Mouse (Mus musculus) right cerebral cortex, adult 2 months (tissue): Measurements from ENCODE around the gene Igsf9.

ENCODE experiments used
- DNase-seq, 2 experiments: peaks; one replicate each; pipeline ENCODE4 v3.0.0; 2021 to 2022; ENCODE audit warnings: low spot score in 2 of 2

Gene Igsf9

DNA sequence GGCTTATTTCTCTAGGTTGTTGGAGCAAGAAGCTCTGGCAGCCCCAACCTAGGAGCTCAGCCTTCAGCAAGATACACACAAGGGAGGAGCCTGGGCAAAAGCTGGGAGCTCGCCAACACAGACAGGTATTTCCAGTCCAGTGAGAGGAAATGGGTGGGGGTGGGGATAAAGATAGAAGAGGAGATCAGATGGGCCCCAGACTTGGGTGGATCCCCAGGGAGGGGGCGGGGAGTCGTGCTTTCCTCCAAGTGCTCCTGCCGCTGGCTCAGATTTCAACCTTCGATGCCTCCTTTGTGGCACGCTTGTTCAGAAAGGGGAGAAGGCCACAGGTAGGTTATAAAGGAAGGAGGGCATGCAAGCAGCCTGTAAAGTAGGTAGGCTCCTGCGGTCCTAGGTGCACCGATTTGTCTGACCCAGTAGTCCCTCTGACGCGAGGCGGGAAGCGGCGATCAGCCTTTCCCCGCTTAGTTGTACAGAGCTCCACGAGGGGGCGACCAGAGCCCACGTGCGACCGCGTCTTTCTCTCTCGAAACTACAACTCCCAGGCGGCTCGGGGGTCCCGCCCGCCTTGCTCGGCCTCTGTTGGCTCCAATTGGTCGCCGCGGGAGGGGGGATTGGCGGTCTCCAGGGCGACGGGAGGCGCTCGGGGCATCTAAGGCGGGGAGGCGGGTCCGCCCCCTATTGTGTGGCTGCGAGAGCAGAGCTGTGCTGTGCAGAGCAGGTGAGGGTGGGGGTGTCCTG, at the start of gene Igsf9:
Gene Igsf9 (plus strand): TSS at position 249 of the 741 bp plus-strand sequence.
- peak; percentile 93 for DNase-seq

DNA sequence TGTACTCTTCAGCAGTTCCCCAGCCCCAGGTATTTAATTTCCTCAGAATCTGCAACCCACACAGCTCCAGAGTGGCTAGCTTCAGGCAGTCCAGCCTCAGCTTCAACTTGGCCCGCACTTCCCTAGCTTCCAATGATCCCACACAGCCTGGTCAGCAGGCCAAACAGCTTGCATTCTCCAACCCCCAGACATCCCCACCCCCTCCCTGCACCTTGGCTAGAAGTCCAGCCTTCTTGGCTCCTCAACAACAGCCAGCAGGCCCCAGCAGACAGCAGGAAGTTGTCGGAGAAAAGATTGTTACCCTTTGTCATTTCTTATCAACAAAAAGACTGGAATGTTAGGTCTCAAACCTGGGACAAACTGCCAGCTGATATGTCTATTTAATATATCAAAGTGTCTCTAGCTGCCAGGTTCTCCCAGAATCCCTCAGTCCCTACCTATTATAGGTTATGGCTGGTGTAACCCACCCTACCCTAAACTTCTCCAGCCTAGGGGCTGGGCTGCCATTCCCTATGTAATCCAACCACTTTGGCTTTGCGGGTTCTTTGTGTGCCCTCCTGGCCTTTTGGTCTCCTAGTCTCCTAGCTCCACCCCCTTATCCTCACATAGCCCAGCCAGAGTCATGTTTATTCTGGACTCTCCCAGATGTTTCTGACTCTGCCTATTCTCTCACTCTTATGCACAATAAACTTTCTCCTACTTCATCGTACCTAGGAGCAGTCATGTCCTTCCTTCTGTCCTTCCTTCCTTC, 49.6 kb upstream of the Igsf9 start:
- DNase-seq: no peak

DNA sequence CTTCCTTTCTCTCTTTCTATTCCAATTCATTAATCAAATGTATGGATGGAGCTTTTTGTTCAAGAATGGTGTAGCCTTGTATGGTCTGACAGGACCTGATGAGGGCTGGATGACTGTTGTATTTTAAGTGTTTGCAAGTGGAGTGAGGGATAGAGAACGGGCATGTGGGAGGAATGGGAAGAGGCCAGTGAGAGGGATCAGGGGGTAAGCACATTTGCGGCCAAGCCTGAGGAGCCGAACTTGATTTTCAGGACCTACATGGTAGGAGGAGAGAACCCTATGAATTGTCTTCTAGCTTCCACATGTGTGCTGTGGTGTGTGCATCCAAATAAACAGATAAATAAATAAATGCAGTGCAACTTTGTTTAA, 49.0 kb upstream of the Igsf9 start:
- DNase-seq: no peak

DNA sequence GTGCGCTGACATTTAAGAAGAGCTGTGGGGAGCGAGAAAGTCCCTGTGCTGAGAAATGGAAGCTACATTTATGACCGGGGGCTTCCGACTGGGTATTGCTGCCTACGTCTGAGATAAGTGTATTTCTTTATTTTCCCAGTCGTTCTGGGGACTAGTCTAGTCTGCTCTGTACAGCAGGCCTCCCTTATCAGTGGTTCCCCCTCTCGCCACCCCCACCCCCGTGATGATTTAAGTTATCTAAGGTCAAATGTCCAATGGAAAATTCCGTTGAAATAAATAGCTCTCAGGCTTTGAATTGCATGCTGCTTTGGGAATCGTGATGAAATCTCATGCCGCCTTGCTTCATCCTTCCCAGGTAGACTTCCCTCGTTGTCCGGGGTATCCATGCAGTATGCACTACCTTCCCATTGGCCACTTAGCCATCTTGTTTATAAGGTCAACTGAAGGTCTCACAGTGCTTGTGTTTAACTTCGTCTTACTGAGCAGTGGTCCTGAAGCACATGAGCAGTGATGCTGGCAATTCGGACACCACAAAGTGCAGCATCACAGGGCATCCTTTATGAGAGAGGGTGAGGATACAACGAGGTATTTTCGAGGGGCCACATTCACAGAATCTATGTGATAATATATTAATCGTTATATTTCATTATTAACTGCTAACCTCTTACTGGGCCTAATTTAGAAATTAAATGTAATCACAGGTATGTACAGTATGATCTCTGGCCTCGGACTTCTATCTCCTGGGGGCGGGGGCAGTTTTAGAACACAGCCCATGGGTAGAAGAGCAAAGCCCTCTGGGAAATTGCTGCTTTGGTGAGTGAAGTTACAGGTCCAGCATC, 48.4 kb upstream of the Igsf9 start:
- DNase-seq: no peak

DNA sequence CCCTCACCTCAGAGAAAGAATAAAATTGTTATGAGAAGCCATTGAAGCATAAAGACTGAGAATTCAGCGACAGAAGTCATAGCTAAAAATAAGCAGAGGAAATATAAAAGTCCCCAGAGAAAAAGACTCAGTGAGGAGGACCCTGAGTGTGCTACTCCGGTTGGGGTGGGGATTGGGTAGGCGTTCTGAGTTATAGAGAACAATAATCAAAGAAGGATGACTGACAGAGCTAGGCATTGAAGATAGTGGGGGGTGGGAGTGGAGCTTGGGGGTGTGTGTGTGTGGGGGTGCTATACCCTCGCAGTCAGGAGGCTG, 47.8 kb upstream of the Igsf9 start:
- no peak for DNase-seq

DNA sequence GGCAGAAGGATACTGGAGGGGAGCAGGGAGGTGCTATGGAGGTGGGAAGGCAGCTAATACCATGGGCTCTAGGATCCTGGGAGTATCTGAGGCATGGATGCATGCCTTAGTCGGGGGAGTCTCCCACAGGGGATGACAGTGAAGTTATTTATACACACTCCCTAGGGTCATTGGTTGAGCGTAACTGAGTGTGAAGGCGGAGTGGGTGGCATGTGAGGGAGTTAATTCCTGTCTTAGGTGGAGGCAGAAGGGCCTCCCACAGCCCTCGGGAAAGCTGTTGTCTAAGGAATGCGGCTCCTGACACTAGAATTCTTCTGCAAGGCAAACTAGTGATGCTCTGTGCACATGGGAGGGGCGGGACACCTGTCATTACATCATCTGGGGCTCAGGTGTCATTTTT, 44.8 kb upstream of the Igsf9 start:
- DNase-seq: peak in 1 of 2 experiments; percentile 4

DNA sequence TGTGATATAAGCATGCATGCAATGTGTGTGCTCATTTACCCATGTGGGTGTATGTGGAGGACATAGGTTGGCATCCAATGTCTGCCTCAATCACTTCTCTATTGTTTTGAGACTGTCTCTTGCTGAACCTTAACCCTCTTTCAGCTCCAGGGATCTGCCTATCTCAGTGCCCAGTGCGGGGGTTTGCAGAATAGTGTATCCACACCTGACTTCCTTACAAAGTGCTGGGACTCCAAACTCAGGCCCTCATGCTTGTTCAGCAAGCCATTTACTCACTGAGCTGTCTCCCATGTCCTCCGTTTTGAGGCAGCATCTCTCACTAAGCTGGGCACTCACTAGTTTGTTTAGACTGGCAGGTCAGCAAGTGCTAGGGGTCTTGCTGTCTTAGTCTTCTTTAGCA, 43.0 kb upstream of the Igsf9 start:
- DNase-seq: no peak

DNA sequence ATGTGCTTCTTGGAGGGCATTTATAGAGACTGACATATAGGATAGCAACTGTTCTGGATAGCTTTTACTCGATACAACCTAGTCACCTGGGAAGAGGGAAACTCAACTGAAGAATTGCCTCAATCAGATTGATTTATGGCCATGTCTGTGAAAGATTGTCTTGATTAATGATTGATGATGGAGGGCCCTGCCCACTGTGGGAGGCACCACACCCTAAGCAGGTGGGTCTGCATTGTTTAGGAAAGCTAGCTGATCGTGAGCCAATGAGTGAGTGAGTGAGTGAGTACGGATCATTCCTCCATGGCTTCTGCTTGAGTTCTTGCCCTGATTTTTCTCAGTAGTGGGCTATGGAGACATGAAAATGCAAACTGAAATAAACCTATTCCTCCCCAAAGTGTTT, 41.1 kb upstream of the Igsf9 start:
- DNase-seq: no peak

DNA sequence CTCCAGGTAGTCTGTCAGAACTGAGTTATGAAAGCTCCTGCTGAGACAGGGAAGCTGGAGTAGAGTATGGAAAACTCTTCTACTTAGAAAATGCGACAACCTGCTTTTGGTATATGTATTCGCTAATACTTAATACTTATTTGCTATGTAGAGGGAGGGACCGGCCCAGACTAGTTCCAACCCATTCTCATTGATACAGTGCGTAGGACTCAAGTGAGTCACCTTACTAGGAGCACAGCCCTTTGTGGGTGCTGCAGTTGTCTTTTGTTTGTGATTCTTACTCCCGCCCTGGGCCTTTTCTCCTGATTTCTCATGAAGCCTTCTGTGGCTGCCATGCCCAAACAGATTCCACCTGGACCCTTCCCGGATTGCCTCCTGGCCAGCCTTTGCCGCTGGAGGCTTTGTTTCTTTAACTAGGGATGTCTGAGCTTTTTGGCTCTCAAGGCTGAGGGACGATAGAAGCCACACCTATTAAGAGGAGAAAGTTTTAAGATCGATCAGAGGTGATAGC, 39.6 kb upstream of the Igsf9 start:
- DNase-seq: no peak

DNA sequence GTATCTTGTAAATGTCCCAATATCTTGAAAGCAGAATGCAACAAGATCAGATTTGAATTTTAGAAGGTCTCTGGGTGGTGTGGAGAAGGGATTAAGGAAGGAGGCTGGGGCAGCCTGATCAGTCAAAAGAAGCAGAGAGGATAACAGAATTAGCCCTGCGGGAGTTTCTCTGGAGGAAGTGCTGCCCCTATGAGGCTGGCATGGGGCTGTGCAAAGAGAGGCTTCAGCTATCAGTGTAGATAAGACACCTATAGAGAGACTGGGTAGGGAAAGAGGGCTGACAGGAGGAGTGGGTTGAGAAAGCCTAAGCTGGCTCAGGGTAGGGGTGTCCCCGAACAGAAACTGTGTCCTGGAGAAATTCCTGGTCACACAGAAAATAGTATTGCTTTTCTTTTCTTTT, 31.4 kb upstream of the Igsf9 start:
- no peak for DNase-seq

DNA sequence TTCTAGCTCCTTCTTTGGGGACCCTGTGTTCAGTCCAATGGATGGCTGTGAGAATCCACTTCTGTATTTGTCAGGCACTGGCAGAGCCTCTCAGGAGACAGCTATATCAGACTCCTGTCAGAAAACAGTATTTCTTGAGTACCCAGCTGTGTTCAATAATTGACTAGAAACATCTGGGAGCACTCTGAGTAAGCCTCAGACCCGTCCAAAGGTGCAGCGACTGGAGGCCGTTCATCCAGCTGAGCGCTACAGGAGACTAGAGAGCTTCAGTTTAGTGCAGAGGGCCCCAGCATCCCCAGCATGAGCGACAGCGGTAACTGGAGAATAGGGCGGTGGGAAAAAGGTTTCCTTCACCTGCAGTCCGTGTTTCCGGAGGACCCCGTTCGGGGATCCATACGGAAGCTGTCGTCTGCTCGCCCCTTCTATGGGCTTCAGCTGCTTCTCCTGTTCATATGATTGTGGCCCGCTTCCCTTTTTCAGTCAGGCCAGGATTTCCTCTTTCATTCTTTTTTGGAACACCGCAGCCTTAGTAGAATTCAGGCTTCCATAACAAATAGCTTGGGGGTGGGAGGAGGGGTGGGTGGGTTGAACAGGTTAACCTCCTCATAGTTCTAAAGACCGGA, 30.6 kb upstream of the Igsf9 start:
- DNase-seq: no peak

DNA sequence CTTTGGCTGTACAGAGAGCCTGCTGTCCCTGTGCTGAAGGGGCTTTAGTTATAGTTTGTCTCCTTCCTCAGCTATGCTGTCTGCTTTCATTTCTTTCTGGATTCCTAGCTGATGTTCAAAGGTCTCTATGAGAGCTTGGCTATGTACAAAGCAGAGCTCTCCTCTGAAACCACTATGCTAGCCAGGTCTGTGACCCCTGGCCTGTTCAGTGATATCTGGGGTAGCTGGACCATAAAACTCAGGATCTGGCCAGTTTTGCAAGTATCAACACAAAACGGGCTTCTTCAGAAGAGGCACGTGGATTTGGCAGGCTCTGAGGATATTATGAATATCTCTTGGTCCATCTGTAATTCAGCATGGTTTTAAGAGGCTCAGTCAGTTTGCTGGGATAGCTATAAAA, 28.7 kb upstream of the Igsf9 start:
- no peak for DNase-seq

DNA sequence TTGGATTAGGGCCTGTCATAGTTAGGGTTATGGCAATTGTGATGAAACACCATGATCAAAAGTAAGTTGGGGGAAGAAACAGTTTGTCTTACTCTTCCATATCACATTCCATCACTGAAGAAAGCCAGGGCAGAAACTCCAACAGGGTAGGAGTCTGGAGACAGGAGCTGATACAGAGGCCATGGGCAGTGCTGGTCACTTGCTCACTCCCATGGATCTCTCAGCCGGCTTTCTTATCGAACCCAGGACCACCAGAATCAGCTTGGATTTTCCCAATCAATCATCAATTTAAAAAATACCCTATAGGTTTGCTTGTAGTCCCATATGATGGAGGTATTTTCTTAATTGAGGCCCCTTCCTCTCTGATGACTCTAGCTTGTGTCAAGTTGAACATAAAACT, 27.8 kb upstream of the Igsf9 start:
- DNase-seq: no peak

DNA sequence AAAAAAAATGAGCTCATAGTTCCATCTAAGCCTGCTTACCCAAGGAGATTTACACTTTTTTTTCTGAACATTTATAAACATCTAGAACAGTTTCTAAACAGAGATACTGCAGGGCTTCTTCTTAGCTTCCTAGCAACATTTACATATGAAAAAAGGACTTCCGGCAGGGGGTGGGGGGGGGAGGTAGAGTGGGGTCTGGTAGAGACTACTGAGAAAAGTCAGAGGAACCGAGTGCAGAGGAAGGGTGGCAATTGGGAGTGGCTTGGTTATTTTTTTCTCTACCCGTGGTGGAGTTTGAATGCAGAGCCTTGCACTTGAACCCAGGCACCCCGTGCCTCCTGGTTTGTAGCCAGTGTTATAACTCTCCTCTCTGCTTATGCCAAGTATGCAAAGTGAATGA, 26.2 kb upstream of the Igsf9 start:
- no peak for DNase-seq

DNA sequence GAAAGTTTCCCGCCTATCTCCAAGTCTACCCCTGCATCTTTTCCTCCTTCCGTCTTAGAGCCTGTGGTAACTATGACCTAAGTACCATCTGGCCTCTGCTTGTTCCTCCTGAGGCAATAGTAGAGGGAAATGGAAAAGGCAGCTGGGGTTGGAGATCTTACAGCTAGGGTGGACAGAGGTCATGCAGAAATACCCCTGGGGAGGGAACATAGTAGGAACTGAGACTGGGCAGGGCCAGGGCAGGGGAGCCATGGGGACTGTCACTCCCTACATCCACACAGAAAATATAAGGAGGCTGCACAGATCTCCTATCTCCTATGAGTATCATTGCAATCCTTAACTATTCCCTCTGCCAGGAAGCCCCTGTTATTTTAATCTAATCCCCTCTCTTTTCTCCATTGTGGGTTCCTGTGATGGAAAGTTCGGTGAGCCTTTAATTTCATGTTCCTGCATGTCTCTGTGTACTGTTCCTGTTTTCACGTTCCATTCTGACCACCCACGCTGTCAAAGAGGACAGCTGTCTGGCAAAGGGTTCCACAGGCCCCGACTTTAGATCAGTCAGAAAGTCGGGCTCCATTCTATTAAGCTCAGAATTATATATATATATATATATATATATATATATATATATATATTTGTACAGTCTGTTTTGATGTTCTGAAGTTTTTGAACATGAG, 25.4 kb upstream of the Igsf9 start:
- DNase-seq: no peak

DNA sequence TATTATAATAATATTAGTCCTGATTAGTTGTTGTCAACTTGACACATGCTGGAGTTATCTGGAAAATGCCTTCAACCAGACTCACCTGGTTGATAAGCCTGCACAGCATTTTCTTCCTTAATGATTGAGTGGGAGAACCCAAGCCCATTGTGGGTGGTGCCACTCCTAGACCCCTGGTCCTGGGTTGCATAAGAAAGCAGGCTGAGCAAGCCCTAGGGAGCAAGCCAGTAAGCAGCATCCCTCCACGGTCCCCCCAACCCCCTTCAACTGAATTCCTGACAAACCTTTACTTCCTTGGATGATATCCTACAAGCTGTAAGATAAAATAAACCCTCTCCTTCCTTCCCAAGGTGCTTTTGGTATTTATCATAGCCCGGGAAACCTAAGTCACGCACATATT, 24.4 kb upstream of the Igsf9 start:
- DNase-seq: no peak

DNA sequence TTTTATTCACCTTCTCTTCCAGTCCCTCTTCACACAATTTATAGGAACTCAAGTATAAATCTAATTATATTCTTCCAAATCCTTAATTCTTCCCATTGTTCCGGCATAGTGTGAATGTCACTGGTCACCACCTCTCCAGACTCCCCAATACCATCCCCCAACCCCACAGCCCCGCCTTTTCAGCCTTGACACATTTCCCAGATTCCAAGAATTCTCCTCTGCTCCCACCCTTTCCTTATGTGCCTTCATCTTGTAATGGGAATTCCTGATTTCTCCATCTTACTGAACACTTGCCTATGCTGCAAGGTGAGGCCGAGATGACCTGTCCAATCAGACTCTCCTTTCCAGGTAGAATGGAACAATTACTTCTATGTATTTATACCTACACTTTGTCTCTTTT, 23.5 kb upstream of the Igsf9 start:
- no peak for DNase-seq

DNA sequence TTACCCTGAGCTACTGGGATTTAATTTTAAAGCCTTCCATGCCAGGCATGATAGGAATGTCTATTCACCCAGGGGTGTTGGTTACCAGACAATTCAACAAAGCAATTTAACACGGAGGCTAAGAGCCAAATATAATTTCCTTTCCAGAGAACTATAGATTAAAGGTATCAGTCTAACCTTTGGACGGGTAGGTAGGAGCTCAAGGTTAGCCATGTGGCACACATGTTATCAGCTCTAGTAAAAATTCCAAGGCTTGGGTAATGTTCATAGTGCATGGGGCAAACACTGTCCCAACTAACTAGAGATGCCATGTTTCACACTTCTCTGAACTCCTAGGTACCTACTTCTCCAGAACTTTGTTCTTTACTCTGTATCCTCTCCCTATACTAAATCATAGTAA, 20.0 kb upstream of the Igsf9 start:
- DNase-seq: no peak

DNA sequence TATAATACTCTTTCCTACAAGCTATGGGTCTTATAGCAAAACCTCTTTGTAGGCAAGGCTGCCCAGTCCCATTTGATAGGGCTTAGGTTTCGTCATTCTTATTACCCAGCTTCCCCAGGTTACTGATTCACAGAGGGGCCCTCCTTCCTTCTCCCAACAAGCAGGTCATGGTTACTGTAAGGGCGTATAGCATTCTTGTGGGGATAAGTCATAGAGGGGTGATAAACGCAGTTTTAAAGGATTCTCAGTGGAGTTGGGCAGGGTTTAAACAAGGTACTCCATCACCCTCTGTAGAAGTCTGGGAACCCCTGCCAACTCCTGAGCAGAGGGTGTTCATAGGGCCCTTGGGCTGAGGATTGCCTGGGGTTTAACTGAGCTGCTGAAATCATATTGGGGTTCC, 19.1 kb upstream of the Igsf9 start:
- no peak for DNase-seq

DNA sequence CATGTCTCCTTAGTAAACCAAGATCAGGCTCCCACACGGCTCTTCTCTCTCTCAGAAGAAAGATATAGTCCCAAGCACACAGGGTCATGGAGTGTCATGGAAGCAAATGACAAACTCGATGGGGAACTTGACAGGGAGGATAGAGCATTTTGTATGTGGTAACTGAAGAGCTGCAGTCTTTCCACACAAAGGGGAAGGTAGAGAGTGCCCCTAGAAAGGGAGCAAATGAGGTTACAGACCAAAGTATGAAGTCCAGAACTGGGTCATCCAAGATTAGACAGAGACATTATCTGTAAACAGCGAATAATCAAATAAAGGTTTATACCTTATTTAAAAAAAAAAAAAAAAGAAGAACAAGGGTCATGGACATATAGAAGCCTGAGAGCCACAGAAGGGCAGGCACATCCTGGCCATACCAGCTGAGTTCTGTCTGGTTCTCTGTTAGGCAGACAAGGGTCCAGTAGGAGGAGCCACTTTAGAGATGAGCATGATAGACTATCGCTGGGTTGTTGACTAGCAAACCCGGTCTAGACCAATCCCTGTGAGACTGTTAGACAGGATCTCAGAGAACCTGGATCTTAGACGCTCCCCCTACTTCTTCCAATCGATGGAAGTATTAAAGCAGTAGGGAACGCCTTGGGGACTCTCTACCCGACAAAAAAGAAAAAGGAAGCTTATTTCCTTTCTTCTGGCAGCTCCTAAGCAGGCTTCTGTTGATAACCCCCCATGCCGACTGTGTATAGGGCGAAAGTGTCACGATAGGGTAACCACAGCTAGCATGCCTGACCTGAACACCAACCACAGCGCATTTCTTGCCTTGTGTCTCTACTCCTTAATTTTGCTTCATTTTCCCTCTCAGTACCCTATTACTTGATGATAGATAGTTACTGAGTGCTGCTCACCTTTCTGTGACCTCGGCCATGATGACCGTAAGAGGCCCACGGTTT, 17.9 kb upstream of the Igsf9 start:
- DNase-seq: no peak
